Mouse (Mus musculus) embryo, embryonic 10.5 days (tissue): Measurements from ENCODE around the gene Ctdspl.

Experiments
- DNase-seq: peaks from one replicate; pipeline ENCODE4 v3.0.0-alpha.2; 2015; ENCODE audit warnings: low spot score

Ctdspl gene

GRCm38 (mm10) chr9:118950061-118950460, 23.8 kb downstream of the Ctdspl start:
- no peak for DNase-seq

- DNase-seq: peak; percentile 57
These were observed 24.5 kb downstream of the Ctdspl start for GRCm38 (mm10) chr9:118950751-118951150.

GRCm38 (mm10) chr9:118951381-118951780, 25.1 kb downstream of the Ctdspl start:
- DNase-seq: no peak

GRCm38 (mm10) chr9:118952180-118952579, 25.9 kb downstream of the Ctdspl start:
- no peak for DNase-seq

- no peak for DNase-seq
These were observed 27.4 kb downstream of the Ctdspl start for GRCm38 (mm10) chr9:118953465-118954194.

GRCm38 (mm10) chr9:118958802-118959201, 32.5 kb downstream of the Ctdspl start:
- no peak for DNase-seq

GRCm38 (mm10) chr9:118960415-118961091, 34.3 kb downstream of the Ctdspl start:
- peak; percentile 60 for DNase-seq

GRCm38 (mm10) chr9:118963149-118963548, 36.9 kb downstream of the Ctdspl start:
- no peak for DNase-seq

GRCm38 (mm10) chr9:118964263-118965034, 38.2 kb downstream of the Ctdspl start:
- no peak for DNase-seq

GRCm38 (mm10) chr9:118969810-118970209, 43.6 kb downstream of the Ctdspl start:
- DNase-seq: no peak

GRCm38 (mm10) chr9:118973028-118973427, 46.8 kb downstream of the Ctdspl start:
- no peak for DNase-seq

- no peak for DNase-seq
These were observed 47.3 kb downstream of the Ctdspl start for GRCm38 (mm10) chr9:118973566-118973965.

- DNase-seq: no peak
These were observed 47.9 kb downstream of the Ctdspl start for GRCm38 (mm10) chr9:118974148-118974547.

- DNase-seq: no peak
These were observed 49.0 kb downstream of the Ctdspl start for GRCm38 (mm10) chr9:118975211-118975671.

- DNase-seq: no peak
These were observed 49.5 kb downstream of the Ctdspl start for GRCm38 (mm10) chr9:118975758-118976157.

GRCm38 (mm10) chr9:118976561-118976960, 50.3 kb downstream of the Ctdspl start:
- no peak for DNase-seq

- no peak for DNase-seq
These were observed 51.2 kb downstream of the Ctdspl start for GRCm38 (mm10) chr9:118977425-118977824.

GRCm38 (mm10) chr9:118980411-118980823, 54.2 kb downstream of the Ctdspl start:
- peak; percentile 71 for DNase-seq

GRCm38 (mm10) chr9:118984650-118985432, 58.6 kb downstream of the Ctdspl start:
- no peak for DNase-seq

- DNase-seq: no peak
These were observed 60.0 kb downstream of the Ctdspl start for GRCm38 (mm10) chr9:118986286-118986685.

- peak; percentile 26 for DNase-seq
These were observed 62.7 kb downstream of the Ctdspl start for GRCm38 (mm10) chr9:118988787-118989580.
